Mouse (Mus musculus) brain, embryonic 14.5 days (tissue): ENCODE results near the gene Slc22a20.

Source experiments
- CTCF ChIP-seq: fragments of 200-500 bp; IDR thresholded peaks from 2 replicates; pipeline ENCODE4 v1.5.1; 2012; ENCODE audit warnings: inconsistent platforms, mild to moderate bottlenecking, moderate library complexity, borderline replicate concordance; ENCODE audit not compliant: insufficient read depth, insufficient read length; ENCODE audit errors: extremely low read depth
- POLR2A ChIP-seq: fragments of 200-500 bp; IDR thresholded peaks from 2 replicates; pipeline ENCODE4 v1.6.1; 2012; ENCODE audit warnings: mild to moderate bottlenecking, inconsistent platforms, borderline replicate concordance; ENCODE audit not compliant: poor library complexity, insufficient read depth, insufficient read length, severe bottlenecking; ENCODE audit errors: extremely low read depth

- TF ChIP-seq POLR2A (no peak), CTCF (no peak)
Measured at GRCm38 (mm10) chr19:5928546-5928945, 57.4 kb downstream of the Slc22a20 start.
